Mouse (Mus musculus) kidney, adult 2 months (tissue): ENCODE data around the gene Soat2.

Experiments used
- CTCF ChIP-seq: fragments of 200-500 bp; conservative IDR thresholded peaks from 2 replicates; pipeline ENCODE4 v1.5.1; 2011; ENCODE audit warnings: low read depth, mild to moderate bottlenecking, control low read depth, low read length, moderate library complexity, mixed read lengths; ENCODE audit not compliant: insufficient read depth, insufficient read length
- POLR2A ChIP-seq: fragments of 200-500 bp; IDR thresholded peaks from one replicate; pipeline ENCODE4 v1.6.1; 2011; ENCODE audit warnings: low read depth, low read length, control low read depth

- TF ChIP-seq CTCF (no peak), POLR2A (no peak)
These were observed 32.8 kb downstream of the Soat2 start for GRCm38 (mm10) chr15:102183076-102183475.
